15 mouse cellular contexts compared by ENCODE assay signal in the genomic region with DNA sequence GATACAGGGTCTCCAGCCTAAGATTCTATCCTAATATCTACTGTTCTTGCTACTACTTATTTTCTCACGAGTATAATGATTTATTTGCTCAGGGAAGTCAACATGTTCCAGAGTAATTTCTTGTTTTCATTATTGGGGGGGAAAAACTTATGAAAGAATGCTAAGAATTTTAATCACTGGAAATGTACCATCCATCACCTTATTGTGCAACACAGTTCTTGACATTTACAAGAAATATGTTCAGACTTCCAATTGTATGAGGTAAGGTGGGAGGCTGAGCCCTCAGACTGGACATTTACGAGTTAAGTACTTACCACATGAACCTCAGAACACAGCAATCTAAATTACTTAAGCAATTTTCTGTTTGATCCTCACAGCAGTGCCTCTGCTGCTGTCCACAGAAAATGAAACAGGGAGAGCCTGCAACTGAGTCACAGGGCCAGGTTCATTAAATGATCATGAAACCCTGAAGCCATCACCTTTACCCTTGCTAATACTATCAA.
"Had no signal": no experiment of that assay in that cellular context is flagged by ENCODE, and none has a peak within 500 bp of the region (broad histone marks: within the 10 kb centered on the region; RNA-seq: fewer than 3 reads in every experiment).

No protein-coding gene starts in this region.

- H3K4me1 ChIP-seq: intestine, embryonic 15.5 days; limb, embryonic 15.5 days; liver, embryonic 12.5 days; neural tube, embryonic 15.5 days had no signal

- DNase-seq: kidney, adult 18-20 months; kidney, postnatal 14 days; layer of hippocampus, postnatal 36 days; lung, postnatal 4 days; midbrain, embryonic 14.5 days; right cerebral cortex, adult 18-20 months; right cerebral cortex, postnatal 25 days; thymus, adult 18-20 months; thymus, postnatal 14 days had no signal

- H3K27ac ChIP-seq: intestine, embryonic 15.5 days; limb, embryonic 15.5 days; liver, embryonic 12.5 days; midbrain, embryonic 10.5 days; neural tube, embryonic 15.5 days had no signal

- H3K9me3 ChIP-seq: intestine, embryonic 15.5 days; limb, embryonic 15.5 days; liver, embryonic 12.5 days; midbrain, embryonic 10.5 days; neural tube, embryonic 15.5 days had no signal

- H3K4me2 ChIP-seq: intestine, embryonic 15.5 days; limb, embryonic 15.5 days; liver, embryonic 12.5 days; neural tube, embryonic 15.5 days had no signal

- H3K4me3 ChIP-seq: intestine, embryonic 15.5 days; limb, embryonic 15.5 days; liver, embryonic 12.5 days; midbrain, embryonic 10.5 days; myocyte; neural tube, embryonic 15.5 days had no signal

- H3K27me3 ChIP-seq: intestine, embryonic 15.5 days; limb, embryonic 15.5 days; liver, embryonic 12.5 days; neural tube, embryonic 15.5 days had no signal

- H3K36me3 ChIP-seq: intestine, embryonic 15.5 days; limb, embryonic 15.5 days; liver, embryonic 12.5 days; midbrain, embryonic 10.5 days; neural tube, embryonic 15.5 days had no signal

- ATAC-seq: intestine, embryonic 15.5 days; liver, embryonic 12.5 days had no signal

- H3K9ac ChIP-seq: intestine, embryonic 15.5 days; limb, embryonic 15.5 days; liver, embryonic 12.5 days; neural tube, embryonic 15.5 days had no signal
